Mouse (Mus musculus): Measurements from ENCODE around the gene Cfc1. TPM values are rescaled to one million over a fixed set of nuclear protein-coding genes. Genes with fewer than 3 reads are reported as not detected.

Cfc1 gene
- polyA plus RNA-seq, 1 experiment from 2014 or later, result not detected

- H3K4me2 ChIP-seq, result no peak overlapping the region
- no peaks in the 10 kb centered on the region for H3K9me3 ChIP-seq (replicated peaks)
- no peak overlapping the region for H3K4me3 ChIP-seq
- ATAC-seq, result no peak
- 83% methylated on average over 8 of the region's 8 CpGs for WGBS
- H3K9ac ChIP-seq, result no peak overlapping the region
- no peak overlapping the region for H3K27ac ChIP-seq
- H3K27me3 ChIP-seq, result no peaks in the 10 kb centered on the region
- H3K4me1 ChIP-seq, result no peaks in the 10 kb centered on the region
- no peaks in the 10 kb centered on the region for H3K36me3 ChIP-seq (ENCODE audit: poor library complexity, severe bottlenecking)
Measured at GRCm38 (mm10) chr1:34564383-34565045, 29.1 kb downstream of the Cfc1 start.

GRCm38 (mm10) chr1:34568120-34568519 is 32.7 kb downstream of the Cfc1 start:
- H3K4me1 ChIP-seq, result no peaks in the 10 kb centered on the region
- no peaks in the 10 kb centered on the region for H3K36me3 ChIP-seq (ENCODE audit: poor library complexity, severe bottlenecking)
- no peaks in the 10 kb centered on the region for H3K27me3 ChIP-seq
- 94% methylated on average over 2 of the region's 2 CpGs for WGBS
- no peak overlapping the region for H3K9ac ChIP-seq
- no peak for ATAC-seq
- H3K4me2 ChIP-seq, result no peak overlapping the region
- H3K4me3 ChIP-seq, result no peak overlapping the region
- H3K9me3 ChIP-seq (replicated peaks), result no peaks in the 10 kb centered on the region
- H3K27ac ChIP-seq, result no peak overlapping the region

GRCm38 (mm10) chr1:34569876-34570275 is 34.4 kb downstream of the Cfc1 start:
- Histone ChIP-seq H3K4me3 (no peak overlapping the region), H3K27me3 (no peaks in the 10 kb centered on the region), H3K36me3 (ENCODE audit: poor library complexity, severe bottlenecking) (no peaks in the 10 kb centered on the region), H3K27ac (no peak overlapping the region), H3K4me2 (no peak overlapping the region), H3K9me3 (replicated peaks) (no peaks in the 10 kb centered on the region), H3K9ac (no peak overlapping the region), H3K4me1 (no peaks in the 10 kb centered on the region)
- WGBS, result 92% methylated on average over 2 of the region's 2 CpGs
- no peak for ATAC-seq

- 71% methylated on average over 6 of the region's 6 CpGs for WGBS
- ATAC-seq, result no peak
- Histone ChIP-seq H3K9me3 (replicated peaks) (no peaks in the 10 kb centered on the region), H3K4me2 (no peak overlapping the region), H3K4me1 (no peaks in the 10 kb centered on the region), H3K27me3 (no peaks in the 10 kb centered on the region), H3K27ac (no peak overlapping the region), H3K9ac (no peak overlapping the region), H3K4me3 (no peak overlapping the region), H3K36me3 (ENCODE audit: poor library complexity, severe bottlenecking) (no peaks in the 10 kb centered on the region)
Measured at GRCm38 (mm10) chr1:34571431-34571830, 36.0 kb downstream of the Cfc1 start.

- Histone ChIP-seq H3K27me3 (peaks cover 5% of the 10 kb centered on the region; the same call in 1 of the 2 replicates), H3K4me1 (no peaks in the 10 kb centered on the region), H3K4me2 (no peak overlapping the region), H3K36me3 (ENCODE audit: poor library complexity, severe bottlenecking) (no peaks in the 10 kb centered on the region), H3K9ac (no peak overlapping the region), H3K4me3 (no peak overlapping the region), H3K9me3 (replicated peaks) (no peaks in the 10 kb centered on the region), H3K27ac (no peak overlapping the region)
- WGBS, result 82% methylated on average over 6 of the region's 6 CpGs
- no peak for ATAC-seq
Measured at GRCm38 (mm10) chr1:34573221-34573620, 37.8 kb downstream of the Cfc1 start.

- under 1% methylated on average over 53 of the region's 53 CpGs for WGBS
- Histone ChIP-seq H3K36me3 (ENCODE audit: poor library complexity, severe bottlenecking) (no peaks in the 10 kb centered on the region), H3K4me3 (peak within 1 kb of the TSS; percentile 54), H3K4me2 (peak within 1 kb of the TSS; percentile 78), H3K4me1 (peaks cover 26% of the 10 kb centered on the region), H3K27ac (peak within 1 kb of the TSS; percentile 80), H3K9me3 (replicated peaks) (no peaks in the 10 kb centered on the region), H3K9ac (peak within 1 kb of the TSS; percentile 76), H3K27me3 (peaks cover 26% of the 10 kb centered on the region)
- ATAC-seq, result peak; percentile 89
Measured at GRCm38 (mm10) chr1:34578851-34579781, 43.7 kb downstream of the Cfc1 start, which contains the start of gene Amer3. TSS of gene Amer3 (plus strand) at chr1:34579657.

- ATAC-seq, result peak; percentile 48
- Histone ChIP-seq H3K9me3 (replicated peaks) (no peaks in the 10 kb centered on the region), H3K4me2 (peak overlapping the region; percentile 78), H3K27ac (peak overlapping the region; percentile 80), H3K27me3 (peaks cover 26% of the 10 kb centered on the region), H3K9ac (peak overlapping the region; percentile 76), H3K36me3 (ENCODE audit: poor library complexity, severe bottlenecking) (no peaks in the 10 kb centered on the region), H3K4me1 (peaks cover 33% of the 10 kb centered on the region), H3K4me3 (peak overlapping the region; percentile 54)
- under 1% methylated on average over 18 of the region's 18 CpGs for WGBS
Measured at GRCm38 (mm10) chr1:34579782-34580356, 44.4 kb downstream of the Cfc1 start.

GRCm38 (mm10) chr1:34582218-34582617 is 46.8 kb downstream of the Cfc1 start:
- Histone ChIP-seq H3K4me3 (no peak overlapping the region), H3K4me2 (no peak overlapping the region), H3K9ac (no peak overlapping the region), H3K9me3 (replicated peaks) (no peaks in the 10 kb centered on the region), H3K4me1 (peaks cover 34% of the 10 kb centered on the region), H3K27ac (no peak overlapping the region), H3K27me3 (peaks cover 23% of the 10 kb centered on the region), H3K36me3 (ENCODE audit: poor library complexity, severe bottlenecking) (peaks cover 8% of the 10 kb centered on the region)
- no peak for ATAC-seq
- WGBS, result 72% methylated on average over 6 of the region's 6 CpGs

- Histone ChIP-seq H3K36me3 (ENCODE audit: poor library complexity, severe bottlenecking) (peaks cover 25% of the 10 kb centered on the region), H3K4me3 (no peak overlapping the region), H3K27ac (no peak overlapping the region), H3K9me3 (replicated peaks) (no peaks in the 10 kb centered on the region), H3K4me1 (peaks cover 33% of the 10 kb centered on the region), H3K9ac (no peak overlapping the region), H3K4me2 (no peak overlapping the region), H3K27me3 (peaks cover 14% of the 10 kb centered on the region)
- WGBS, result 5% methylated on average over 4 of the region's 4 CpGs
- ATAC-seq, result peak; percentile 76
Measured at GRCm38 (mm10) chr1:34583821-34584263, 48.4 kb downstream of the Cfc1 start.

- ATAC-seq, result no peak
- H3K27me3 ChIP-seq, result peaks cover 9% of the 10 kb centered on the region
- H3K4me1 ChIP-seq, result peaks cover 28% of the 10 kb centered on the region
- WGBS, result 70% methylated on average over 4 of the region's 4 CpGs
- no peak overlapping the region for H3K4me2 ChIP-seq
- peaks cover 34% of the 10 kb centered on the region for H3K36me3 ChIP-seq (ENCODE audit: poor library complexity, severe bottlenecking)
- H3K9ac ChIP-seq, result no peak overlapping the region
- no peaks in the 10 kb centered on the region for H3K9me3 ChIP-seq (replicated peaks)
- H3K27ac ChIP-seq, result no peak overlapping the region
- no peak overlapping the region for H3K4me3 ChIP-seq
Measured at GRCm38 (mm10) chr1:34584736-34585135, 49.3 kb downstream of the Cfc1 start.

- Histone ChIP-seq H3K4me3 (no peak overlapping the region), H3K27me3 (no peaks in the 10 kb centered on the region), H3K4me1 (peaks cover 18% of the 10 kb centered on the region), H3K36me3 (ENCODE audit: poor library complexity, severe bottlenecking) (peaks cover 58% of the 10 kb centered on the region), H3K9me3 (replicated peaks) (no peaks in the 10 kb centered on the region), H3K4me2 (no peak overlapping the region), H3K9ac (no peak overlapping the region), H3K27ac (no peak overlapping the region)
- ATAC-seq, result no peak
- 84% methylated on average over 22 of the region's 22 CpGs for WGBS
Measured at GRCm38 (mm10) chr1:34587298-34588096, 52.0 kb downstream of the Cfc1 start.

Measured in forebrain, embryonic 13.5 days (tissue).